Mouse (Mus musculus) limb, embryonic 12.5 days (tissue): Measurements from ENCODE around the gene Tmco4. TPM values are rescaled to one million over a fixed set of nuclear protein-coding genes. Genes with fewer than 3 reads are reported as not detected.

Source experiments
- ATAC-seq: fragments of 200-750 bp; cut with Nextera tagmentation; 2 replicates; pipeline ENCODE4 v1.8.0; 2017; ENCODE audit warnings: low read depth, moderate TSS enrichment; ENCODE audit not compliant: insufficient number of reproducible peaks, insufficient read depth, low FRiP score, low TSS enrichment
- H3K27ac ChIP-seq: fragments of 300-500 bp; sonication (generic); 2 replicates; pipeline ENCODE4 v1.5.1; 2016; ENCODE audit warnings: mild to moderate bottlenecking, moderate library complexity
- H3K27me3 ChIP-seq: fragments of 300-500 bp; sonication (generic); 2 replicates; pipeline ENCODE4 v1.6.1; 2016; ENCODE audit warnings: mild to moderate bottlenecking, moderate library complexity
- H3K36me3 ChIP-seq: fragments of 300-500 bp; sonication (generic); 2 replicates; pipeline ENCODE4 v1.6.1; 2016; ENCODE audit warnings: mild to moderate bottlenecking, moderate library complexity
- H3K4me1 ChIP-seq: fragments of 300-500 bp; sonication (generic); replicated peaks from 2 replicates; pipeline ENCODE4 v1.6.1; 2016
- H3K4me2 ChIP-seq: fragments of 300-500 bp; sonication (generic); 2 replicates; pipeline ENCODE4 v1.6.1; 2016; ENCODE audit warnings: mild to moderate bottlenecking, moderate library complexity
- H3K4me3 ChIP-seq: fragments of 300-500 bp; sonication (generic); replicated peaks from 2 replicates; pipeline ENCODE4 v1.5.1; 2016; ENCODE audit warnings: mild to moderate bottlenecking
- H3K9ac ChIP-seq: fragments of 300-500 bp; sonication (generic); replicated peaks from 2 replicates; pipeline ENCODE4 v1.6.1; 2016; ENCODE audit warnings: mild to moderate bottlenecking, moderate library complexity
- H3K9me3 ChIP-seq: fragments of 300-500 bp; sonication (generic); 2 replicates; pipeline ENCODE4 v1.6.1; 2016; ENCODE audit warnings: mild to moderate bottlenecking, moderate library complexity
- WGBS: fragments of 180-500 bp; shearing (Covaris S2); methylation state at CpG from one replicate; pipeline ENCODE4 v1.1.7; 2016; 5-methylcytosine and 5-hydroxymethylcytosine counted together
- polyA plus RNA-seq: library from polyadenylated mRNA; unstranded; fragments of >200 nt; fragmentation: Nextera tagmentation; extraction: Ambion mirVana; gene quantifications from 2 replicates; pipeline ENCODE4 v1.2.1, GENCODE M21; 2016

Tmco4 gene
- polyA plus RNA-seq, 1 experiment from 2014 or later: 2.0 TPM

DNA sequence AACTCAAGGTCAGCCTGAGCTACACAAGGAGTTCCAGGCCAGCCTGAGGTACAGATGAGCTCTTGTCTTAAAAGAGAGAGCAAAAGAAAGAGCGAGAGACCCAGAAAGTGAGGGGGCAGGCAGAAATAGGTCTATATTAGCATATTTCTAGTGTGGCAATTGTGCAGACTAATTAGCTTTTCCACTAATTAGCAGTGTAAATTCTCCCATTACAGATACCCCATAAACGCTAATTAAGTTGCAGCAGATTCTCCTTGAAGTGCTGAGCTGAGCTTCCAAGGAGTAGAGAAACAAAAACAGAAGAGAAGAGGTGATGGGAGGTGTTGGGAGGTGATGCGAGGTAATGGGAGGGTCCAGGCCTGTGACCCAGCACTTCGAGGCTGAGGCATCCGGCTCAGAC is 69.9 kb downstream of the Tmco4 start:
- Histone ChIP-seq H3K9ac (no peak overlapping the region), H3K4me1 (peaks cover 8% of the 10 kb centered on the region; the same call in 1 of the 2 replicates), H3K9me3 (peaks cover 6% of the 10 kb centered on the region), H3K4me2 (no peak overlapping the region), H3K36me3 (no peaks in the 10 kb centered on the region), H3K27me3 (peaks cover 16% of the 10 kb centered on the region), H3K4me3 (no peak overlapping the region), H3K27ac (no peak overlapping the region)
- no peak for ATAC-seq
- WGBS: 77% methylated on average over 5 of the region's 5 CpGs

DNA sequence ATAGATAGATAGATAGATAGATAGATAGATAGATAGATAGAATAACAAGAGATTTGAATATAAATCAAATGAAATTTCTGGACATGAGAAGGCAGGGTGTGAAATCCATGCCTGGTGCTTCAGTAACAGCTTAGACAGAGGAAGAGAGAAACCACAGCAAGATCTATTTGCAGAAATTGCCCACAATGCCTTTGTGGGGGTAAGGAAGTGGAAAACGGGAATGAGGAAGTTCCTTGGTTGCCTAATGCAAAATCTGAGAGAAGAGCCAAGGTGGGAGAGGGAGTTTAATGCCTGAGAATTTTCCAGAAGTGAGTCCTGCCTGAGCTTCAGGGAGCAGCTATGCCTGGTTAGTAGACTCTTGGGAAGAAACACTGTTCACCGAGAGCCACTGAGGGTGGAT is 70.9 kb downstream of the Tmco4 start:
- no peaks in the 10 kb centered on the region for H3K36me3 ChIP-seq
- 89% methylated on average over 2 of the region's 2 CpGs for WGBS
- no peak overlapping the region for H3K27ac ChIP-seq
- peaks cover 8% of the 10 kb centered on the region; the same call in 1 of the 2 replicates for H3K4me1 ChIP-seq
- no peak for ATAC-seq
- peaks cover 10% of the 10 kb centered on the region for H3K9me3 ChIP-seq
- H3K27me3 ChIP-seq: peaks cover 16% of the 10 kb centered on the region
- H3K4me2 ChIP-seq: no peak overlapping the region
- H3K9ac ChIP-seq: no peak overlapping the region
- H3K4me3 ChIP-seq: no peak overlapping the region

DNA sequence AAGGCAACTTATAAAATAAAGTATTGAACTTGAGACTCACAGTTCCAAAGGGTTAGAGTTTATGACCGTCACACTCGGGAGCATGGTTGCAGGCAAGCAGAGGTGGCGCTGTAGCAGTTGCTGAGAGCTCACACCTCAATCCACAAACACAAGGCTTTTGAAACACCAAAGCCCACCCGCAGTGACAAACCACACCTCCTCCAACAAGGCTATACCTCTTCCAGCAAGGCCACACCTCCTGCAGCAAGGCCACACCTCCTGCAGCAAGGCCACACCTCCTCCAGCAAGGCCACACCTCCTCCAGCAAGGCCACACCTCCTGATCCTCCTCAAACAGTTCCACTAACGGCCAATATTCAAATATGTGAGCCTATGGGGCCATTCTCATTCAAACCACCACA is 71.9 kb downstream of the Tmco4 start:
- peaks cover 13% of the 10 kb centered on the region for H3K27me3 ChIP-seq
- peaks cover 8% of the 10 kb centered on the region; the same call in 1 of the 2 replicates for H3K4me1 ChIP-seq
- no peak overlapping the region for H3K4me2 ChIP-seq
- ATAC-seq: no peak
- H3K9ac ChIP-seq: no peak overlapping the region
- no peaks in the 10 kb centered on the region for H3K36me3 ChIP-seq
- H3K4me3 ChIP-seq: no peak overlapping the region
- H3K27ac ChIP-seq: no peak overlapping the region
- peaks cover 10% of the 10 kb centered on the region for H3K9me3 ChIP-seq
- 88% methylated on average over 5 of the region's 5 CpGs for WGBS

DNA sequence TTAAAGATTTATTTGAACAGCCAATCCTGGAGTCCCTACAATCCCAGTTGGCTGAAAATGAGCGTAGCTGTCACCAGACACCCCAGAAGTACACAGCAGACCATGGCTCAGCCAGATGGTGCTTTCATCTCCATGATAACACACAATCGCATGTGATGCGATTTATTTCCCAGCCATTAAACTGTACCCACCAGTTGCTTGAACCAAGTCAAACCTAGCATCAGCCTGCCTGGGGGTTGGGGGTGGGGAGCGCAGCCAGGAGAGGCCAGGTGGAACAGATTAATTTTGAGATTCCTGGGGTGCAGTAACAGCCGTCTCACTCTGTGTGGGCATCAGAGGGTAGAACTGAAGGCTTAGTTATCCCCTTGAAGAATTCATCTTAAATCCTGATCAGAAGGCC is 73.7 kb downstream of the Tmco4 start:
- Histone ChIP-seq H3K4me2 (no peak overlapping the region), H3K27me3 (no peaks in the 10 kb centered on the region), H3K36me3 (no peaks in the 10 kb centered on the region), H3K4me1 (no peaks in the 10 kb centered on the region), H3K9ac (no peak overlapping the region), H3K9me3 (peaks cover 10% of the 10 kb centered on the region), H3K4me3 (no peak overlapping the region), H3K27ac (no peak overlapping the region)
- 59% methylated on average over 5 of the region's 5 CpGs for WGBS
- ATAC-seq: no peak

DNA sequence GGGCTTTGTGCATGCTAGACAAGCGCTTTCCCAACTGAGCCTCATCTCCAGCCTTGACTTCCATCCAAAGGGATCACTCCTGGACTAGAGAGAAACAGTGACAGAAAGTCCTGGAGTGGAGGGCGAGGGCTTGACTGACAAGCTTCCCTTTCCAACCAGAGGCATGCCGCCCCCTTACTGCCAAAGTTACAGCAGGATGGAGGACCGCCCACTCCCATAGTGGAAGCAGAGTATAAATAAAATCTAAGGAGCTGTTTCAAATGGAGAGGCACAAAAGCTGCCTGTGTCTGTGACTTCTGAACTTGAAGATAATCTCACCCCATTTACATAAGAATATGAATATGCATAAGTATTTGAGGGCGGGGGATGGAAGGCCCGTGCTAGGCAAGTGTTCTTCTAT is 75.8 kb downstream of the Tmco4 start:
- Histone ChIP-seq H3K27me3 (no peaks in the 10 kb centered on the region), H3K4me1 (no peaks in the 10 kb centered on the region), H3K4me3 (no peak overlapping the region), H3K36me3 (no peaks in the 10 kb centered on the region), H3K27ac (no peak overlapping the region), H3K4me2 (no peak overlapping the region), H3K9me3 (peaks cover 10% of the 10 kb centered on the region), H3K9ac (no peak overlapping the region)
- no peak for ATAC-seq
- WGBS: 82% methylated on average over 6 of the region's 6 CpGs

DNA sequence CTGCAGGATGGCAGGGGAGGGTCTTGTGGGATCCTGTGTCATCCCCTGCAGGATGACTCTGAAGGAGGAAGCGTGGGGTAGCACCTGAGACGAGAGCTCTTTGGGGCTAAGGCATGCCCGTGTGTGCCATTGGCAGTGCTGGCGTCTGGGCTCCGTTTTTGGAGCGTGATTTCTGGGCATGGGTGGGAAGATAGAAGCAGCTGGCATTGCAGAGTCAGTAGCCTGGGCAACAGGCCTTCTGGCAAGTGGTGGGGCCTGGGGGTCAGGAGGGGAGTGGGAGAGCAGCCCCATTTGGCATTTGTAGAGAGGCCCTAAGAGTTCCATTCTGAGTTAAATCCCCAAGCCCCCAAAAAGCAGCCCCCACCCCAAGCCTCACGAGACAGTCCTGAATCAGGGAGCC is 80.1 kb downstream of the Tmco4 start:
- 75% methylated on average over 7 of the region's 7 CpGs for WGBS
- Histone ChIP-seq H3K27me3 (0 out of 2 replicates have a peak, but pooled peaks cover 12% of the 10 kb centered on the region), H3K9ac (0 out of 2 replicates have a peak overlapping the region, but pooled peaks have one; percentile 12), H3K4me2 (no peak overlapping the region), H3K9me3 (0 out of 2 replicates have a peak, but pooled peaks cover 3% of the 10 kb centered on the region), H3K36me3 (no peaks in the 10 kb centered on the region), H3K4me1 (no peaks in the 10 kb centered on the region), H3K27ac (no peak overlapping the region), H3K4me3 (no peak overlapping the region)
- ATAC-seq: no peak

DNA sequence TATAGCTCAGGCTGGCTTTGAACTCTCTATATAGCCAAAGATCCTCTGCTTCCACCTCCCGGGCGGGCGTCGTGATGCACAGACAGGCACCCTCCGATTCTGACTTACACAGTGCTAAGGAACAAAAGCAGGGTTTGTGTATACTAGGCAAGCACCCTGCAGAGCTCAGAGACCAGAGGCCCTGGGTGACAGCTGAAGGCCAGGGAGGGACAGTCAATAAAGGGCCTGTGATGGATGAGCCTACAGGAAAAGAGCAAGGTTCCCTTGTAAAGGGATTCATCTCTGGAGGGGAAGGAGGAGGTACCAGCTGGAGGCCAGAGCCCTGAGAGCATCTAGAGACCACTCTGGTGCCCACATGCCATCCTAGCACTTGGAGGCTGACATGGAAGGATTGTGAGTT is 80.7 kb downstream of the Tmco4 start:
- no peak overlapping the region for H3K27ac ChIP-seq
- 68% methylated on average over 5 of the region's 5 CpGs for WGBS
- H3K4me2 ChIP-seq: no peak overlapping the region
- H3K9ac ChIP-seq: no peak overlapping the region
- H3K9me3 ChIP-seq: no peaks in the 10 kb centered on the region
- ATAC-seq: no peak
- no peaks in the 10 kb centered on the region for H3K4me1 ChIP-seq
- no peaks in the 10 kb centered on the region for H3K36me3 ChIP-seq
- H3K4me3 ChIP-seq: no peak overlapping the region
- 0 out of 2 replicates have a peak, but pooled peaks cover 12% of the 10 kb centered on the region for H3K27me3 ChIP-seq

DNA sequence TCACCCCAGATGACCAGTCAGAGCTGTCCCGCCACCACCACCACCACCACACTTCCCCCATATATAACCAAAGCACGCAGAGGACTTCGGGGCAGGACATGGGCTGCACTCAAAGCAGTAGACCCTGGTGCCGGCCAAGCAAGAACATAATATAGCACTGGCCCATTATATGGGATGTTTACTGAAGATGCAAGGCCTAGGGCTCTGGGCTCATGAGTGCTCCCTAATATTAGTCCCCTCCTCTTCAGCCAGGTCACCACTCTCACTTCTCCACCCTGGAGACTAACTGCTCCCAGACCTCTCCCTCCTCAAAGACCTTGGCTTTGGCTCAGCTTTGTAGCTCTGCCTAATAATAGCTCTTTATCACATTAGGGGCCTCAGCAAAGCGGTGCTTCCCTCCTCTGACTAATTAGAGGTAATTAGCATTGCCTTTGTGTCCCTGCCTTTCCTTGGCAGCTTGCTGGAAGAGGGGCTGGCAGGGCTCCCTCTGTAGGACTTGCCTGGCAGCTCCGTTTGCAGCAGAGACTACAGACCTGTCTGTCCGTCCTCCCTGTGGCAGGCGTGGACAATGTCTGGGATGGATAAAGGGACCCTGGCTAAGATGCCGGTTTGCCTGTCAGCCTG is 81.7 kb downstream of the Tmco4 start:
- no peaks in the 10 kb centered on the region for H3K4me1 ChIP-seq
- ATAC-seq: no peak
- WGBS: 42% methylated on average over 9 of the region's 9 CpGs
- H3K4me3 ChIP-seq: no peak overlapping the region
- H3K9me3 ChIP-seq: no peaks in the 10 kb centered on the region
- no peaks in the 10 kb centered on the region for H3K36me3 ChIP-seq
- no peak overlapping the region for H3K4me2 ChIP-seq
- no peak overlapping the region for H3K9ac ChIP-seq
- 0 out of 2 replicates have a peak, but pooled peaks cover 12% of the 10 kb centered on the region for H3K27me3 ChIP-seq
- no peak overlapping the region for H3K27ac ChIP-seq

DNA sequence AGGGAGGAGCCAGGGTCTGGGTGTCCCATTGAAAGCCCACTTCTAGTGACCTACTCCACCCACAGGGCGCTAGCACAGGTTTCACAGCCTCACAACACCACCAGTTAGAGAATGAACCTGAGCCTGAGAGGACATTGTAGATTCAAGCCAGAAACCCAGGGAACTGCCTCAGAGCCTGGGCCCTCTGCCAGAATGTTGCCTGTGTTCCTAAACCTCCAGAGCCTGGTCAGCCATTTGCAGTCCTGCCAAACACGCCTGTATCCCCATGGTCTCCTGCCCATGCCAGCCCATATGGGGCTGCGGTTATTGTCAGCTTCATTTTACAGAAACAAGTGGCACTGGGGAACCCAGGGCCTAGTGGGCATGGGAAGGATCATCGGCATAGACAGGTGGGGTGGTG is 82.6 kb downstream of the Tmco4 start:
- Histone ChIP-seq H3K9me3 (no peaks in the 10 kb centered on the region), H3K27ac (no peak overlapping the region), H3K9ac (no peak overlapping the region), H3K36me3 (no peaks in the 10 kb centered on the region), H3K4me1 (no peaks in the 10 kb centered on the region), H3K4me3 (no peak overlapping the region), H3K27me3 (peaks cover 18% of the 10 kb centered on the region; the same call in 1 of the 2 replicates), H3K4me2 (no peak overlapping the region)
- 79% methylated on average over 4 of the region's 4 CpGs for WGBS
- ATAC-seq: no peak

DNA sequence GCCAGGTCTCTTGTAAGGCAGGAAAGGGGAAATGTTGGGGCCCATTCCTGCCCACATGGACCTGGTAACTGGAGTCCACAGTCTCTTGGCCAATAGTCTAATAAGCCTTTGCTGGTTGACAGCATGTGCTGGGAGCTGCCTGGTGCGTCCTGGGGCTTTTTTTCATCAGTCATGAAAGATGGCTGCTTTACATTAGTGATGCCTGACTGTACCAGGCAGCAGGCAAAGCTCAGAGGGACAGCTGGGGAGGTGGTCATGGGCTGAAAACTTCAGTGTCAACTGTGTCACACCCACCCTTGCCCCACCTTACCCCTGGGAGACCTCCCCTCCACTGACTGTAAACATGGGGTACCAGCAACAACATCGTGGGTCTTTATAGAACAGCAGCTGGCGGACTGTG is 83.1 kb downstream of the Tmco4 start:
- no peaks in the 10 kb centered on the region for H3K36me3 ChIP-seq
- H3K4me2 ChIP-seq: no peak overlapping the region
- no peak overlapping the region for H3K9ac ChIP-seq
- 64% methylated on average over 3 of the region's 3 CpGs for WGBS
- no peak overlapping the region for H3K4me3 ChIP-seq
- no peaks in the 10 kb centered on the region for H3K4me1 ChIP-seq
- H3K27ac ChIP-seq: no peak overlapping the region
- no peaks in the 10 kb centered on the region for H3K9me3 ChIP-seq
- no peak for ATAC-seq
- peaks cover 18% of the 10 kb centered on the region; the same call in 1 of the 2 replicates for H3K27me3 ChIP-seq

DNA sequence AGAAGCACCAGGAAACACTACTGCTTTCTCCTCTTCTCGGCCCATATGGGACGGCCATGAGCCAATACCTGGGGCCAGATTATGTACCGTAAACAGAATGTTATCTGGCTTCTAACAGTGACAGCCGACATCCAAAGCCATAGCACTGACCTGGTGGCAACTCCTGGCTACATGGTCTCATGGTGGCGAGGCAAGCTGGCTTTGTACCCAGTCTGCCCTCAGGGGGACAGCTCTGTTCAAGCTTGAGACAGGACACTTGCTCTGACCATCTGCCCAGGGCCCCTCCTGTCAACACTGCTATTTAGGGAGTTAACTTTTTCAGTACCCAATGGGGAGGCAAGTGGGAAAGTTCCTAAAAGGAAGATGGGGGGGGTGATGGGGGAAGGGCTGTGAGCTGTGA is 84.6 kb downstream of the Tmco4 start:
- H3K4me3 ChIP-seq: no peak overlapping the region
- 75% methylated on average over 5 of the region's 5 CpGs for whole genome bisulfite sequencing
- no peak overlapping the region for H3K9ac ChIP-seq
- H3K4me1 ChIP-seq: no peaks in the 10 kb centered on the region
- no peaks in the 10 kb centered on the region for H3K36me3 ChIP-seq
- no peaks in the 10 kb centered on the region for H3K9me3 ChIP-seq
- no peak for ATAC-seq
- H3K4me2 ChIP-seq: no peak overlapping the region
- no peak overlapping the region for H3K27ac ChIP-seq
- H3K27me3 ChIP-seq: peaks cover 18% of the 10 kb centered on the region; the same call in 1 of the 2 replicates

DNA sequence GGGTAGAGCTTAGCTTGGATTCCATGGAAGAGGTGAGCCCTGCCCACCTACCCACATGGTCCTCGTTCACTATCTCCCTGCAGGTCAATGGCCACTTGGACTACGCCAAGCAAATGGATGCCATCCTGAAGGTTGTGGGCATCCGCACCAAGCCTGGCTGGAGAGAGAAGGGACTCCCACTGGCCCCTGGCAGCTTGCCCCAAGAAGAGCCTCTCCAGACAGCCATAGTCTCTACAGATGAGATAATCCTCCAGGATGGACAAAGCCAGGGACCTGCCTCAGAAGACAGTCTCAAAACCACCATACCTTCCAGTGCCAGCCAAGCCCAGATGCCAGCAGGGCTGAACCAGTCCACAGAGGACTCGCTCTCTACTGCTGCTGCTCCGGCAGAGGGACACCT is 85.3 kb downstream of the Tmco4 start:
- 84% methylated on average over 5 of the region's 5 CpGs for WGBS
- no peaks in the 10 kb centered on the region for H3K4me1 ChIP-seq
- no peaks in the 10 kb centered on the region for H3K36me3 ChIP-seq
- H3K27me3 ChIP-seq: peaks cover 18% of the 10 kb centered on the region; the same call in 1 of the 2 replicates
- no peak overlapping the region for H3K27ac ChIP-seq
- H3K9me3 ChIP-seq: no peaks in the 10 kb centered on the region
- H3K4me2 ChIP-seq: no peak overlapping the region
- H3K4me3 ChIP-seq: no peak overlapping the region
- ATAC-seq: no peak
- H3K9ac ChIP-seq: no peak overlapping the region
